Mouse (Mus musculus): ENCODE measurements at regions not wholly inside any gene's neighbourhood (a gene's known extent, or its start where the extent isn't known, plus 50 kb on each side); places are given as distances from the start of the nearest gene placed in this dataset.
"Not testable (repeated sequence)": the region's sequence is repeated elsewhere in the genome, so short reads cannot be mapped to it uniquely, and the experiment has no call there.

DNA sequence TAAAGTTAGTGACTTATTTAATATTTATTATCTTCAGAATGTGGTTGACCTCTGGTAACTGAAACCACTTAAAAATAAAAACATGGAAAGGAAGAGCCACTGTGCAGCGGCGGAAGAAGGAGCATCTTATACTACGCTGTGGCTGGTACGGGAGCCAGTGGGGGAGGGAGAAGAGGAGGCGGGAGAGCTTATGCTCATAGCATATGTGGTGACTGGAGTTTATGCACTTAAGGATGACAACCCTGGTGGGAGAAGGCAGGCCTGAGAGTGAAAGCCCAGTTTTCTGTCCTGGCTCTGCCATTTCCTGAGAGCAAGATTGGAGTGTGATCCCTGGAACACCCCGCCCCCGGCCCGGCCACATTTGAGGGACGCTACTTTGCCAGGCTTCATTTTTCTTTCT lies 145.5 kb downstream of the Tsen15 start:
- no peak for DNase-seq (ENCODE audit: low spot score in 2 of 2)

- no peak for DNase-seq (ENCODE audit: low spot score in 2 of 2)
Observed at GRCm38 (mm10) chr1:152239376-152239775, 147.1 kb downstream of the Tsen15 start.

DNA sequence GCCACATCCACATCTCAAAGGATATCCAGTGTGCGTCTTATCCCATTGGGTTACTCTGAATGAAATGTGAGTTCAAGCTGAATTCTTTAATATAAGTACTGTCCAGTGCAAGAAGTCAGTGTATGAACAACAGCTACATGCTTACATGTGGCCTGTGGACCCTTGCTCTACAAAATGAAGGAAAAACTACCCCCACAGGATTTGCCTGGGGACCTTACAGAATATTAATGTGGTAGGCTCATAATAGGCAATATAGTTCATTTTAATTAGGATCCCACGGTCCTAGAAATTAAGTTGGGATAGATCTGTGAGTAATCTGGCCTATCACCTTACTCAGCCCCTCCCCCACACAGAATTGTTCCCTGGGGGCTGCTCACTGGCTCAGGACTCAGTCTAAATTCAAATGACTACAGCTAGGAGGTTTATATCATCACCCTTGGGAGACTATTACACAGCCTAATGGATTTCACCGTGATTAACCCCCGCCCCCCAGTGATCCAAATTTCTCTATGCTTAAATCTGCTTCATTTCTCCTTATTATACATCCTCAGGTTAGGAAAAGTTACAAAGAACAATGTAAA lies 145.4 kb upstream of the 1700025G04Rik start:
- DNase-seq (ENCODE audit: low spot score in 2 of 2): no peak

GRCm38 (mm10) chr1:152234716-152235115 lies 144.8 kb upstream of the 1700025G04Rik start:
- DNase-seq (ENCODE audit: low spot score in 2 of 2): no peak

DNA sequence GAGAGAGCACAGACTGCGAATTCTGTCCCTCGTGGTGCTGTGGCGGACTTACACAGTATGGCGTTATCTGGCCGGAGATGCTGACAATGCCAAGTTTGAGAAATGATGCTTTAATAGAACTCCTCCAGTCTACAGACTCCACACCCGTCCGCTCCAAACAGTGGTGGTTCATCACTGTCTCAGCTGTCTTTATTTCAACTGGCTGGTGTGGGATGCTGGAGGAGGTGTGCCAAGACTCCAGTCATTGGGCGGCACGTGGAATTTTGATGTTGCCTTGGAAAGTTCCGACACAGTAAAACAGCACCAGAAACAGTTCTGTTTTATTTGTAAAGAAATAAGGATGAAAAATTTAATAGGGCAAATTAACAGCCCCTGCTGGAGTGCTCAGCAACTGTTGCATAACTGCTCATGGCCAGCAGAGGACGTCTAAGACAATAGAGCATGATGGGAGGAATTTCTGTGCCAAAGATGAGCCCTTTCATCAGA lies 141.8 kb upstream of the 1700025G04Rik start:
- DNase-seq (ENCODE audit: low spot score in 2 of 2): no peak

DNA sequence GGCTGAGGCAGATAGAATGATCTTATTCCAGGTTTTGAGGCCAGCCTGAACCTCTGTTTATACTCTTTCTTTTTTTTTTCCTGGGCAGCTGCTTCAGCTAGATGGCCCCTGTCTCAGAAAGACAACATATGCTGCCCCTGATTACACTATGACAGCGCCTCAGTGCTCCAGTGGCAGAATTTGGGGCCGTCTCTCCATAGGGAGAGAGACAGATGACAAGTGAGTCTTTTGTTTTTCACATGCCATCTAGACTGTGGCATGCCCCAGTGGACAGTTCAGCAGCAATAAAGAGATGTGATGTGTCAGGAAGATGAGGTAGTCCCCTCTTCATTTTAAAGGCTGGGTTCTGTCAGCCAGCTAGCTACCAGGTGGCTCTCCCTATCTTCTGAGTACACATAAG lies 139.8 kb upstream of the 1700025G04Rik start:
- no peak for DNase-seq (ENCODE audit: low spot score in 2 of 2)

GRCm38 (mm10) chr1:152226049-152226448 lies 136.1 kb upstream of the 1700025G04Rik start:
- DNase-seq (ENCODE audit: low spot score in 2 of 2): no peak

GRCm38 (mm10) chr1:152223666-152224065 lies 133.7 kb upstream of the 1700025G04Rik start:
- DNase-seq (ENCODE audit: low spot score in 2 of 2): no peak

DNA sequence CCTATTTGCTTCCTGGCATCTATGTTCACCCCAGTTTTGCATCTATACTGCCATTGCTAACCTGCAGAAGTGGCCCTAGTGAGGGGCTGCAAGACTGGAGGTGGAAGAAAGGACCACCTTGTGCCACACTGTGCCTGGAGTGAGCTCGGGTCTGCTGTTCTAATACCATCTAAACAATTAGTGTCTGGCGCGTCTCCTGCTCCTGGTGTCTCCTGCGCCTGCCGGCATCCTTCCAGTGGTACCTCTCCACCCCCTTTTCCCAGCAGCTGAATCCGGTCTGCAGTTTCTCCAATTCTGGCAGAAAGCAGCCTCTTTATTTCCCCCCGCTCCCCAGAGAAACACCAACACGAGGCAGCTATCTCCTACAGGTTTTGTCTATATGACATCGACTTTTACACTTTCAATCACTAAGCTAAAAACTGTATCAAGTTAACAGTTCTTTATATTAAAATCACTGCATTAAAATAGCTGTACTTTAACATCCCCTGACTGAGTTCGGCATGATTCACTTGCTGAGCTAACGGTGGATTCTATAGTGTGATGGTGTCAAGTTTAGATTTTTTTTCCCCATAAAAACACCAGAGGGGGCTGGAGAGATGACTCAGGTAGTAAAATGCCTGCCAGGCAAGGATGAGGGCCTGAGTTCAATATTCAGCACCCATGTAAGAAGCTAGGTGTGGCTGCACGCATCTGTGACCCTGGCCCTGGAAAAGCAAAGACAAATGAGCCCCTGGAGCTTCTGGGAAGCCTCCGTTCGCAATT lies 131.1 kb upstream of the 1700025G04Rik start:
- DNase-seq (ENCODE audit: low spot score in 2 of 2): no peak

DNA sequence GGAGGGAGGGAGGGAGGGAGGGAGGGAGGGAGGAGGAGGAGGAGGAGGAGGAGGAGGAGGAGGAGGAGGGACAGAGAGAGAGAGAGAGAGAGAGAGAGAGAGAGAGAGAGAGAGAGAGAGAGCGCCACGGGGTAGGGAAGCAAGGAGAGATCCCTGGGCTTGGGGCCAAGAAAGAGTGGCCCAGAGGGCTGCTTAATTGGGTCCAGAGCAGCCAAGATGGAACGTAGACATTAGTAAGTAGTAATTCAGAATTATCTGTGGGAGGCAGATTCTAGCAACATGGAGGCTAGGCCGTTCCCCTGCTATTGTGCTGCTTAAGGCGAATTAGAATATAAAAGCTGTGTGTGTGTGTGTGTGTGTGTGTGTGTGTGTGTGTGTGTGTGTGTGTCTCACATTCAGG lies 129.8 kb upstream of the 1700025G04Rik start:
- DNase-seq (ENCODE audit: low spot score in 2 of 2): not testable (repeated sequence)

GRCm38 (mm10) chr1:152217404-152217803 lies 127.5 kb upstream of the 1700025G04Rik start:
- no peak for DNase-seq (ENCODE audit: low spot score in 2 of 2)

DNA sequence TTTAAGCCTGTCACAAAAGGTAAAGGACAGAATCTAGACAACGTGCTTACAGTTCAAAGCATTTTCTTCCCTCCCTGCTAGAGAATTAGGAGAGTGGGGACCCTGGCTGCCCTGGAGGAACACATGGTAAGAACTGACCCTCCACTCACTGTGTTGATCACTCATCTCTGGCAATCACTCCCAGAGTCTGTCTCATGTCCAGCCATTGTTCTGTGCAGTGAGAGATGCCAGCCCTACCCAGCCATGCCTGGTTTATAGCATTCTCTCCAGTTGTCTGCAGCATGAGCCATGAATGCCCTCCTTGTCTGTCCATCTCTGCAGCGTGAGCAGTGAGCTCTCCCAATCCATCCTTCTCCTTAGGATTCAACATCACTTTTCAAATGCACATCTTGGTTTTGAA lies 124.5 kb upstream of the 1700025G04Rik start:
- DNase-seq (ENCODE audit: low spot score in 2 of 2): no peak

- DNase-seq (ENCODE audit: low spot score in 2 of 2): no peak
Observed at GRCm38 (mm10) chr1:152203187-152203586, 113.3 kb upstream of the 1700025G04Rik start.

DNA sequence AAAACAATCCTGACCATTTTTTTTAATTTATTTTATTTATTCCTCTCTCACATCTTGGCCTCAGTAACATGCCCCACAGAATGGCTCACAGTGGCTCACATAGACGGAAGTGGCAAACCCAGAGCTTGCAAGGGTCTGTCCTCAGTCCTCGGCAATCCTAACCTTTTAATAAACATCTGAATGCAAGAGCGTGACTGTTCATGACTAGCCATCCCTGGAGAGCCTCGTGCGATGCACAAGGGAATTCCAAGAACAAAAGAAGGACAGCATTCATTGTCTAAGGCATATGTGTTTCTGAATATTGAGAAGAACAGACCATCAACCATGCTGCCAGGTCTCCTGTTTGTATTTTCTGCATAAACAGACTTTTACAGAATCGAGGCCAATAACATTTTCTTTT lies 98.8 kb upstream of the 1700025G04Rik start:
- no peak for DNase-seq (ENCODE audit: low spot score in 2 of 2)

DNA sequence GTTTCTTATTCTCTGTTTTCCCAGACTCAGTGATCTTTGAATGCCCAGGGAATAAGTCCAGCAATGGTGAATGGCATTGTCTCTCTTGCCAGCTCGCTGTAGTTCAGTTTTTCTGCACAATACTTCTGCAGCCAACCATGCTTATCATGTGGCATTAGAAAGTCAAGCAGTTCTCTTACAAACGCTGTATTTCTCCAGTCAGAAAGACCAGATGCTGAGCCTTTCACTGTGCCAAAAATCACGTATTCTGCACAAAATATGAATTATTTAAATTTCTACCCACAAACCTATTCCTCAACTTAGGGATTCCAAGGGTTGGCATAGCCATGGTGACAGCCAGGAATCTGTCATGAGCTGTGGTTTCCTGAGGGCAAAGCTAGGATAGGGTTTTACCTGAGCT lies 95.0 kb upstream of the 1700025G04Rik start:
- DNase-seq (ENCODE audit: low spot score in 2 of 2): no peak

DNA sequence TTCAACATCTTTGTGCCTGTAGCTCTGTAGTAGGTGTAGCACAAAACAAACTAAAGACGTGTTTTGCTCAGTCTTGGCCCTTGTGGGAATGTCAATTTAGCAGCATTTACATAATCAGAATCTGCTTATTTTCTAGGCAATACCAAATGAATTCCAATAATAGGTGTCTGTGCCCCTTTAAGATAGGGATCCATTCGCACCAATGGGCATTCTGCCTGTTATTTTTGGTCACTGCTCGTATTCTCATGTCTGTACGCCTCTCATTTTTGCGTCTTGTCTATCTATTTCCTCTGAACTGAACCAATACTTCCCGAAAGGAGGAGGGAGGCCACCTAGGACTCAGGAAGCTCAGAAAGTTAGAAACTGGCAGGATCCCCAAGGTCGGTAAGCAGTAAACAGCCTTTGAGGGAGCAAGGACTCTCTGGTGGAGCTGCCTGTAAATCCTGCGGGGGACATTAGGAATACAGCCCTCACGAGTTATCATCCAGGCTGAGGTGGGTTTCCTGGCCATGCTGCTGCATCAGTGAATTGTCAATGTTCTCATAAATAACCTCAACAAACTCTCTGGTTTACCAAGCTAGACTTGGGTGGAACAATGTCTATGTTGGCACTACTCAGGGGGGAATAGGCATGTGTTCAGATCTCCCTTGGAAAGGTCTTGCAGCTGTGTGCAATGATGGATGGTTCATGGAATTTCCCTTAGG lies 86.5 kb upstream of the 1700025G04Rik start:
- no peak for DNase-seq (ENCODE audit: low spot score in 2 of 2)

DNA sequence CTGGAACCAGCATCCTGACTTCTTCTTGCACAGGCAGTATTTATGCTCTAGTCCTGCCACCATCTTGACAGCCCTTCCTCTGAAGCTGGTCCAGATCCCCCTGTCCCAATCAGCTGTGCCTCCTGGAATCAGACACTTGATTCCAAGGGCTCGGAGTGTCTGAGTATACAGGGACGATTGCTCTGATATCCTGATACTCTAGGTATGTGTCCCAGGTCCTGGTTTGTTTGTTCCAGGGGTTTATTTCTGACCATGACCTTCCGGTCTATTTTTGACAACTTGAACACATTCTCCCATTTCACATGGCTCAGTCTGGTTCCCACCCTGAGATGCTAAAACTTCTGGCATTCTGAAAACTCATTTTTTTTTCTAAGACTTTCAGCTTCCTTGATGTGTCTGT lies 85.8 kb upstream of the 1700025G04Rik start:
- DNase-seq (ENCODE audit: low spot score in 2 of 2): no peak

DNA sequence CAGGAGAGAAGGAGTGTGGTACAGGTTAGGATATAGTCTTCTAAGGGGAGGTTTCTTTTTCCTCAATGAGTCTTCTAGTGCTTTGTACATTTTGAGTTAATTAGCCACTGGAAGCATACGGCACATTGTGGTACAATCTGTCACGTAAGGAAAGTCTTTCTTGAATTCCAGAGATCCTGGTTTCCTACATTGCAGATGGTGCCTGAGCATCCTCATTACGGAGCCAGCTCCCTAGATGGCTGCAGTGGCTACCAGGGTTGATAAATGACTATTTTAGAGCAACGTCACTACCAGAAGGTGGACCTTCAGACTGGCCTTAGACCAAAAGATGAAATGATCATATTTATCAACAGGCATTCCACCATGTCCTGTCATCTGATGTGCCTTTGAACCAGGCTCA lies 84.5 kb upstream of the 1700025G04Rik start:
- no peak for DNase-seq (ENCODE audit: low spot score in 2 of 2)

DNA sequence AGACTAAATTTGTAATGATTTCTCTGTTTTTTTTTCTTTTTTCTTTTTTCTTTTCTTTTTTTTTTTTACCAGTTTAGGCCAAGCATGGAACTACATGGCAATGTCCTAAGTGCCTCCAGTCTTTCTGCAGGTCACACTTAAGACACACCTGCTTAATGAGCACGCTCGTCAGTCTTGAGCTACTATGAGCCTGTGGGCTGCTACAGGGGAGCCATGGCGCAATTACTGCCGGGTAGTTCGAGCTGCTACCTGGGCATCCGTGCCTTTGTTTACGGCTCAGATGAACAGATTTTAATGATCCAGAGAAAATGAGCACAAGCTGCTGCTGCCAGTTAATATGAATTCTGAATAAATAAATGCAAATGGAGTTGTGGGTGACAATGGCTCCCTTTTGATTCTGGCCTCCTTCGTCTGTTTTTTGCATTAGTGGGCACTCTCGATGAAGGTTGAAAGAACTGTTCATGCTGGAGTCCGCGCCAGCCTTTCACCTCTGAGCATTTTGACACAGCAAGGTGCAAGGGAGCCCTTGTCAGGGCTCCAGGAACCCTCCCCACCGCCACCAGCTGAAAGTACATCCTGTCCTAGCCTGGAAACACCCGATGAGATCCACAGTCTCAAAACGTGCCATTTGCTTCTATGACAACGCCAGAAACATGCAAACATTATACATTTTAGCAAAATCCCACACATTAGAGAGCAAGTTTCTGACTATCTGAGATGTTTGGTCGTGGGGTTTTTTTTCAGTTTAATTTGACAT lies 81.3 kb upstream of the 1700025G04Rik start:
- DNase-seq (ENCODE audit: low spot score in 2 of 2): no peak

- no peak for DNase-seq (ENCODE audit: low spot score in 2 of 2)
Observed at GRCm38 (mm10) chr1:152170583-152170982, 80.7 kb upstream of the 1700025G04Rik start.

GRCm38 (mm10) chr1:152169508-152169907 lies 79.6 kb upstream of the 1700025G04Rik start:
- DNase-seq (ENCODE audit: low spot score in 2 of 2): no peak

DNA sequence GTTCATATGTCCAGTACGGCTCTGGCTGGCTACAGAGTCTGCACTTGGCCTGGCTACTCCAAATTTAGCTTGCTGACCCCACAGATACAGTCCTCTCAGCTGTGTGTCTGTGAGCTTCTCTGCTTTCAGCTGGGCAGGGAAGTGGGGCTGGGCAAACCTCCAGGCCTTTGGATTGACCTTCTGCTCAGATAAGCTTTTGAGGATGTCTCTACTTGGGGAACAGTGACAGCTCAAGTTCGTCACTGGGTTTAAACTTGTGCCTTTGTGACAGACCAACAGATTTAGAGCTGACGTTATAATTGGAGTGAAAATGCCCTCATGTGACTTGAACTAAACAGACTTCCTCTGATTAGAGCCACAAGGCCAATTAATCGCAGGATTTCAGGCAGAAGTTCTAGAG lies 78.4 kb upstream of the 1700025G04Rik start:
- no peak for DNase-seq (ENCODE audit: low spot score in 2 of 2)

All from urinary bladder, postnatal 36 days (tissue).